Mouse (Mus musculus) spleen, postnatal 36 days (tissue): ENCODE measurements around the gene Msl3l2.

ENCODE experiments used
- DNase-seq, 2 experiments: peaks; one replicate each; pipeline ENCODE4 v3.0.0; 2022; ENCODE audit warnings: low spot score in 2 of 2, mixed read lengths in 1 of 2

The Msl3l2 gene

DNA sequence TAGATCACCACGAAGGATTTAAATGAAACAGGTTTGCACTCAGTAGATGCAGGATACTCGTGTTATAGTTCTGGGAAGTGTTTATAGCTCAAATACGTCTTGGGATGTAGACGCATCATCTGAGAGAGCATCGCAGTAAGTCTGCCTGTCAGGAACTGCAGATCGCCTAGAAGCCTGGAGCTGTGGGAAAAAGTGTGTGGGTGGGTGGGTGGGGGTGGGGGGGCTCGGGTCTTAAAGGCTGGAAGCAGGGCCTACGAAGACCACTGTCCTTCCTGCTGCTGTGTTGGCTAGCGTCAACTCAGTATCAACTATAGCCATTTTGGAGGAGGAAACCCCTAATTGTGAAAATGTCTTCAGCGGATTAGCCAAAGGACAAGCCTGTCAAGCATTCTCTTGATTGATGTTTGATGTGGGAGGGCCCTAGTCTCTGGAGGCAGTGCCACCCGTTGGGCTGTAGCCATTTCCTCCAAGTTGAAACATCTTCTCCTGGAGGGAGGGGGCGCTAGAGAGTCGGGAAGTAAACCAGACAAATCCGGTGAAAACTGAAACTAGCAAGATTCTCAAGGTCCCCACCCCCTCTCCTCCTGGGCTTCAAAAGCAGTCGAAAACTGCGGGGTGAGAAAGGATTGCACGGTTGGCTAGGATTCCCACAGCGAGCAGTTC, at the start of gene Msl3l2:
Gene Msl3l2, plus strand, starts transcription at position 585 of the 663 bp plus-strand sequence.
- peak; percentile 81 to 85 for DNase-seq

DNA sequence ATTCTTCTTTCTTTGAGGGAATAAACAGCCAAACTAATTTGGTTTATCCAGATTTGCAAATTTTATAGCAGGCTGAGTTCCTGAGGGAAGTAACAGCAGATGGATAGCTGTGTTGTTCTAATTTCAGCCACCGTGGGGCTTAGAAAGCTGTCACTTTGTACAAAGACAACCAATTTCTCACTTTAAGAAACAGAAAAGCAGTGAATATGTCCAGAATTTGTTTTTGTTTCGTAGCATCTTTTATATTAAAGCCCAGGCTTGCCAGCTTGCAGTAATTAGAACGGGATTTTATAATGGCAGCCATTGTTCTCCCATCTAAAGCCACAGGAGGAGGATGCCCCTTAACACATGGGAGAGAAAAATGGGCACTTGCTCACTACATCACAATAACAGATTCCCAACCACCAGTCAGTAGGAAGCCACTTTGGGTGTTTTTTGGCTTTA, 47.7 kb upstream of the Msl3l2 start:
- DNase-seq = no peak

DNA sequence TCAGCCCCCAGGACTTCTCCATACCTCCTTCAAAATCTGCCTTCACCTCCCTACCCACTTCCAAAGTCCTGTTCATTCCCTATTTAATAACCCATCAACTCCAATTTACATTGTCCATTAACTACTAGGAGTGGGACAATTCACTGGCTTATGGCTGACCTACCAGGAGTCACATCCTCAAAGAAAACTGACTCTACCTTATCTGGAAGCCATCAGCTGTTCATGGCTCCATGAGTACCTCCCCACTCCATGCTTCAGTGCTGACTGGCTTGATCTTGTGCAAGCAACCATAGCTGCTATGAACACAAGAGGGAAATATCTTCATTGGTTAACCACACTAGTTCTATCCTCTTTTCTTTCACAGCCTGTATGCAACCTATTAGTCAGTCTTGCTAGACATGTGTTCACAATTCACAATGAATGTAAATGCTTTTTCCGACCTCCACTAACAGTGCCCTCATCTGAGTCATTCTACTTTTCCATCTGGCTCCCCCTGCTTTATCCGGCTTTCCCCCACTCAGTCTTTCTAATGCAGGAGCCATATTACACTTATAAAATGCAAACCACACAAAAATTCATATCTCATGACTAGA, 45.4 kb upstream of the Msl3l2 start:
- DNase-seq = no peak

DNA sequence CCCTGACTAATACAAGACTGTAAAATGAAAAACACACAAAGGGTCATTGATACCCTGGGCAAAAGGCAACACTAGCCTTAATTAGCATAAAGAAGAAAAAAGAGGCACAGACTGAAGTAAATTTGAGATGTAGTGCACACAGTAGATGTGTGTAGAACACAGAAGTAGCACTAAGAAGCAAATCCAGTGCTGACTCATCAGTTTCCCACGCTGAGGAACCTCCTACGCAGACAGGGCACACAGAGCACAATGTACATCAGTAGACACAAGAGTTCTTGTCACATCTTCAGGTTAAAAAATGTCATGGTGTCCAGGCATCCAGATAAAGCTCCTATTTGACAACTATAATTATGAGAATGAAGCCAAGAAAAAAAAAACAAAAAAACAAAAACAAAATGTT, 44.0 kb upstream of the Msl3l2 start:
- no peak for DNase-seq

DNA sequence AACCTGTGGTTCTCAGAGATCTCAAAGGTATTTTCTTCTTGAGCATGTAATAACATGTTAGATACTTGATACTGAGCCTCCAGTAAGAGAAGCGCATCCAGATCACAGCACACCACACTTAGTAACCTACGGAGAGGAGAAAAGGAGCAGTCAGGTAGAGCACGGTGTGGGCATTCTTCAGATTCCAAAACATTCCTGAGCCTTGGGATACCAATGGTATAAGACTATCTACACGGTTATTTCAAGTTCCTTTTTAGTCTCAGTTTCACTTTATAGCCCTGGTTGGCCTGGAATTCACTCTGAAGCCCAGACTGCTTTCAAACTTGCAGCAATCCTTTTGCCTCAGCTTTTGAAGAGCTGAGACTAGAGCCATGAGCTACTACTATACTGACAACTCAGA, 17.0 kb upstream of the Msl3l2 start:
- no peak for DNase-seq

DNA sequence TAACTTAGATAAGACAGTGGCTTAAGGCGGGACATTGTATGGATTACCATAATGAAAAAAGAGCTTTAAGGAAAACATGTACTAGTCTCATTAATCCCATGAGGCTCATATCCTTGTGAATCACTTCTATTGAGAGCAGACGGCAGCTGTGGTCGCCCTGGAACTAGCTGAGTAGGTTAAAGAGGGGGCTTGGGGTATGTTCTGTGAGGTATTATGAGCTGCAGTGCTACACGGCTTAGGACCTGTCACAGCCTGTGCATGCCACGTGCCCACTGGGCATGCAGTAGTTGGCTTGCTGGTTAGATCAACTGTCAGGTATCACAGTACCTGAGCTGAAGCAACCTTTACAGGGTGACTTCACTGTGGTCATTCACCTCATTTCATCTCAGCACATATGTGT, 12.1 kb upstream of the Msl3l2 start:
- DNase-seq = no peak

DNA sequence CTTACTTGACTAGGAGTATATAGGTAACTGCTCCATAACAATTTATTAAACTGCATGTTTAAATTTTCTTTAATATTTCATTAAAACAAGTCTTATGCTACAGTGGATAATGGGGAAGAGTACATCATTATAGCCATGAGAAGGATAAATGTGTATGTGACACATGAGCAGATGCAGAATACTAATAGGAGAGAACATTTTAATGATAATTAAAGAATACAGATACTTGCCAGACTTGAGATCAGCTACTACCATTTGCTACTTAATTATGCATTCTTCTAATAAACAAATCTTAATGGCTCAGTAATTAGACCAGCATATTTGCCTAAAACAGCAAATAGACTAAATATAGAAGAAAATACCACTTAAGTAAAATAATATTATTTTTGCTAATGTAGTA, 10.0 kb upstream of the Msl3l2 start:
- no peak for DNase-seq

DNA sequence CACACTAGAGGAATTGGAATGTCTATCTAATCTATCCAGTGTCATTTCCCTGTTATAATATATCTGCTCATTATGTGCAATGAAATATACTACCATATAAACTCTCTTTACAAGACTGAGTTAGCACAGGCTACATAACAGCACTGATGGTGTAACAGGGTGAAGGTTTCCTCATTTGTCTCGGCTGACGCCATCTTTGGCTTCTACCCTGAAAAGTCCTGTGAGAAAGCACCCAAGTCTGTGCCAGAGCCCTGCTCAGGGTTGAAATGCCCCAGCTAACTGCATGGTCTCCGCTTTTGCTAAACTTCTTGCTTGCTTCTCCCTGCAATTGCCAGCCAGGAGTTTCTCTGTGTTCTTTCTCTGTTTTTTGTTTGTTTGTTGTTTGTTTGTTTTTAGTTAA, 7.6 kb upstream of the Msl3l2 start:
- no peak for DNase-seq

DNA sequence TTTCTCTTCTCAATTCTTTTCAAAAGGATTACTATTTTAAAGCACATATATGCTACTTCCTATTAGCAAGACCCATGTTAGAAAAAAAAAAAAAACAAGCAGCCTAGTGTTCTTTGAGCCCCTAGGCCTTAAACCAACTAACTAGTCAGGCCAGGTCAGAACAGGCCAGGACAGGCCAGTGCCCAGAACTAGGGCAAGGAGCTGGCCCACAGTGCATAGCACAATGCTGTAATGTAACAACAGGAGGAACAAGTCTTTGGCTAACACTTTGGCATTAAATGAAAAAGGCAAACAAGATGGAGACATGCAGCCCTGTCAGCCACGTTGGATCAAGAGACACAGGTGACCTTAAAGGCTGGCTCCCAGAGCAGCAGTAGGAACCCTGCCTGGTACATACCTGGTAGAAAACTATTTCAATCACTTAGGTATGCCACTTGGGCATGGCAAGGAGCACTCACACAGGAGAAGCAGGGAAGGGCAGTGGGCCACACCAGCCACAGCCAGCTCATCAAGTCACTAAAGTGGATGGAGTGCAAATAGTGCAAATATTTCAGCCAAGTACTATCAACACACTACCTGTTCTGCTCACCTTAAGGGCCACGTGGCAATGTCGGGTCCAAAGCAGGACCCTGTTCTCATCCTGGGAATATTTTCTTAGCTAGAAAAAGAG, 6.9 kb upstream of the Msl3l2 start:
- DNase-seq = no peak

DNA sequence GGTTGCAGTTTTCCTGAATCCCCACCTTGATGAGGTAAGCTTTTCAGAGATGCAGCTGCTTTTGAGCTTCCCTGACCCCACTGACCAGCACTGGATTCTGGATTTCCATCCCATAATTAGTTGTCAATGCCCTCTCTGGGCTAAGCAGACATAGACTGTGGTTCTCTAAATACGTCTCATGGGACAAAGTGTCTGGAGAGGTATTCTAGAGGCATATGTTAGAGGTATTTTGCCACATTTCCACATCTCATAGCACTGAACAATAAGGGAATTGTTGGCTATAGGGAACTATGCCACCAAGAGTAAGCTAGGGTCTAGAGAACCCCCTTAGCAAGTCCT, 248 bp downstream of the Msl3l2 start:
- DNase-seq = no peak

DNA sequence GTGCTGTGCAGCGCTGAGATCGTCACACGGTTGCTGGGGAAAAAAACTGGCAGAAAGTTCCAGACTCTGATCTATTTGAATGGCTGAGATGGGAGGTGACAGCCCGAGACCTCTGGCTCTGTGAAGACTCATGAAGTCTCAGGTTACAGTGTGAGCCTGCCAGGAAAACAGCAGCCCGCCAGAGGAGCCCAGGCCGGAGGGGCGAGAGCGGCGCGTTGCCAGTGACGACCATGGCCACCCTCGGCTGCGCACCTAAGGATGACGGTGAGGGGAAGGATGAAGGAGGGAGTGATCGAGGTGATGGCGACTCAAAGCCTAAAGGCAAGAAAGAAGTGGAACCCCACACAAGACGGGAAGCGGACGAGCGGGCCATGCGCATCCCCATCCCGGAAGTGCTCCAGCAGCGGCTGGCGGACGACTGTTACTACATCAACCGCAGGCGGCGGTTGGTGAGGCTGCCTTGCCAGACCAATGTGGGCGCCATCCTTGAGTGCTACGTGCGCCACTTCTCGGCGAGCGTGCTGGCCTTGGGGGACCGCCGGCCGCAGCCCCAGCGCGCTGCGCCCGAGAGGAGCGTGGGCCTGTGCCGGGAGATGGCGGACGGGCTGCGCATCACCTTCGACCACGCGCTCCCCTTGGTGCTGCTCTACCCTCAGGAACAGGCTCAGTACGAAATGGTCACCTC, 8.4 kb downstream of the Msl3l2 start:
- DNase-seq = peak; percentile 46 to 52

DNA sequence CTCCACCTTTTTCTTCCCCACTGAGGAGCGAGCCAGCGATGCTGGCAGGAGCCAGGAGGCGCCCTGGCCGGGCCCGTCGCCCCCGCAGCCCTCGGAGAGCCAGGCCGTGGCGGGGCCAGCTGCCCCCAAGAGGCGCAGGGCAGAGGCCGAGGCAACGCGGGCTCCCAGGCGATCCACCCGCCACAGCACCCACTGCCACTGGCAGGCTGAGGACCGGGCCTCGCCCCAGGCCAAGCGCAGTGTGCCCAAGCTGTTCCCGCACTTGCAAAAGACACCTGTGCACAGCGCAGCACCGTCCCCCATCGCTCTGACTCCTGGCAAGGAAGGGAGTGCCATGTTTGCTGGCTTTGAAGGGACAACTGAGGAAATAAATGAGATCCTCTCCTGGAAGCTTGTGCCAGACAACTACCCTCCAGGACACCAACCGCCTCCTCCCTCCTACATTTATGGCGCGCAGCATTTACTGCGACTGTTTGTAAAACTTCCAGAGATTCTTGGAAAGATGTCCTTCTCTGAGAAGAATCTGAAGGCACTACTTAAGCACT, 9.0 kb downstream of the Msl3l2 start:
- DNase-seq = no peak

DNA sequence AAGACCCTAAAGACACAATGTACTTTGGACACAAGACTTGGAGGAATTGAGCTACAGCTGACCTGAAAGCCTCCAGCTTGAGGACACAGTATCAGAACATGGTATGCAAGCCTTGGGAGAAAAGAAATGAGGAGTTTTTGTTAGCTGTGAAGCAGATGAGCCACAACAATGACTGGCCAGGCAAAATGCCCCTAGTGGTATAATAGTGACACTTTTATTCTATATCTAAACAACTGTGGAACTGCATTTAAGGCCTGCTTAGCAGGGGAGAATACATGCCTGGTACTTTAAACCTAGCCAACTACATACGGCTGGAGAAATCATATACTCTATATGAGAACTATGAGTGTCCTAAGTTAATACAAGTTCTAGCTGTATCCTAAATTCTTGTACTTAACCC, 20.3 kb downstream of the Msl3l2 start:
- DNase-seq = no peak

DNA sequence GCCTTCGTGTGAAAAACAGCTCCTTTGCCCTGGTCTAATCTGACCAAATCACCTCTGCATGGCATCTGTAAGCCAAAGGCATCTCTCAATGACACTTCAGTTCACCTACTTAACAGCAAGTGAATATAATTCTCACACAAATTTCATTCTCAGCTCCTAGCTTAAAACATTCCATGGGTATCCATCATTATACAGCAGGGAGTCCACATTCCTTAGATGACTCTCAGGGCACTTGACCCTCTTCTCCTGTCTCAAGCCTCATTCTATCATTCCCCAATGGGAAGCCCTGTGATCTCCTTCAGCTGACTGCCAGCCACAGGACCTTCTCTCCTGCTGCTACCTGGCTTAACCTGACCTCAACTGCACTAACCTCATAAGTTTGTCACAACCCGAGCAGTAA, 22.9 kb downstream of the Msl3l2 start:
- no peak for DNase-seq

DNA sequence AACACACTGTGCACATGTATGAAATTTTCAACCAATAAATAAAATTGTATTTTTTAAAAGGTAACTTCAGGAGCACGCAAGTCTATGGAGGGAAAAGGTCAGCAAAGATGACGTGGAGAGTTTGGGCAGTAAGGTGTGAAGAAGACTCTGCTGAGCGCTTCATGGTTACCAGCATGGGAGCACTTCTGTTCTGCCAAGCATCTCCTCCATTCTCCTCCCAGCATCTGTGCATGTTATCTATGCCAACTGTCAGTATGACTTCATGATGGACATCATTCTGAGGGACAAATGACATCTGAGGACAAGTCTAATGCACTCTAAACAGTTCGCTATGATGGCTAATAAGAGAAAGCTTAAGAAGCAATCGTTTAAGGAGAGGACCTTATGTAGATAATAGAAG, 30.5 kb downstream of the Msl3l2 start:
- no peak for DNase-seq

DNA sequence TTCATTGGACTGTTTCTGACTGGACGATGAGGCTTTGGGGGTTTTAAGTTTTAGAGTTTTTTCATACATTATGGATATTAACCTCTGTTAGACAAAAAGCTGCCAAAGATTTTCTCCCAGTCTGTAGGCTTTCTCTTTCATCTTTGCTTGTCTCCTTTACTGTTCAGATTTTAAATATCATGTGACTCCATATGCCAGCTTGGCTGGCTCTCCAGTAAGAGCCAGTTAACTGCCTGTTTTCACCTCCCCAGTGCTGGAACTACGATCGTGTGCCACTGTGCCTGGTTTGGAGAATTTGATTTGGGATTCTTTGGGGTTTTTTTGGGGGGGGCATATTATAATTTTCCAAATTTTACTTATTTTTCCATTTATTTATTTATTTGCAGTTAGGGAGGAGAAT, 42.2 kb downstream of the Msl3l2 start:
- DNase-seq = no peak

DNA sequence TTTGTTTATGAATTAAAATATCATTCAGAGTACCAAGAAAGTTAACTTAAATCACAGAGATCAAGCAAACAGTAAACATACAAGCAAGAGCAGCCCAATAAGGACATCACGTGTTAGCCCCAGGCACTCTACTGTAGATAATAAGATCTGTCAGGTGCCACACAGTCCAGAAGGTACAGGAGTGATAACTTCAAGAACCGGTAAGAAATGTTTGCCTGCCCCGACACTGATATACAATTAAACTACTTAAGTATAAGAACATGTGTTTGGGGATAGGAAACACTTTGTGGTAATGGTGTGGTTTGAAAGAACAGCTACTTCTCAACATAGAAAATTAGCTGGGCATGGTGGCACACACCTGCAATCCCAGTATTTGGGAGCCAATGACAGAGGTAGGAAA, 50.2 kb downstream of the Msl3l2 start:
- no peak for DNase-seq

DNA sequence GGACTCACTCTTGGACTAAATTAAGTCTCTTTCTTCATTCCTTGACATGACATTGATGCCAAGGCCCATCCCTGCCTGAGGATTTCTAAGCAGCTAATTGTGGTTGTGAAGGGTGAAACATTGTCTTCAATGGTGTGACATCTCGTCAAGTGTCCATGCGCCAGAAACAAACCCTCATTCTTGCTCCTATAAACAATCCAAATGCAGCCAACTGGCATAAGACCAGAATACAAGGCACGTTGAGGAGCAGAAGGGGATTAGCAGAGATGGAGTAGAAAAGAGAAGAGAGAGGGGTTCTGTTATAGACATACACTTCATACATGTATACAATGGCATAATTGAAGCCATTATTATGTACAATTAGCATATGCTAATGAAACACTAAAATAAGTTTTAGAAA, 51.5 kb downstream of the Msl3l2 start:
- no peak for DNase-seq

DNA sequence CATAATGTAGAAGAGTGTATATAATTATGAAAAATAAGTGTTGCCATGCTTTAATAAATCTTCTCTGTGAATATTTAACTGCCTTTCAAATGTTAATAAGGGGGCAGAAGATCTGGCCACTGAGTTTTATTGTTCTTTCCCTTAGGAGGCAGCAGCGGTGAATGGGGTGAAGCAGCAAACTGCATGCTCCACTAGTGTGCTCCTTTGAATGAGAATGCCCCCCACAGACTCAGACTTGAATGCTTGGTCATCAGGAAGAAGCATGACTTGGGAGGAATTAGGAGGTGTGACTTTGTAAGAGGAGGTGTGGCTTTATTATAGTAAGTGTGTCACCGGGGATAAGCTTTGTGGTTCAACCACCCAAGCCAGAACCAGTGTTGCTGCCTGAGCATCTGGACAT, 52.0 kb downstream of the Msl3l2 start:
- no peak for DNase-seq

DNA sequence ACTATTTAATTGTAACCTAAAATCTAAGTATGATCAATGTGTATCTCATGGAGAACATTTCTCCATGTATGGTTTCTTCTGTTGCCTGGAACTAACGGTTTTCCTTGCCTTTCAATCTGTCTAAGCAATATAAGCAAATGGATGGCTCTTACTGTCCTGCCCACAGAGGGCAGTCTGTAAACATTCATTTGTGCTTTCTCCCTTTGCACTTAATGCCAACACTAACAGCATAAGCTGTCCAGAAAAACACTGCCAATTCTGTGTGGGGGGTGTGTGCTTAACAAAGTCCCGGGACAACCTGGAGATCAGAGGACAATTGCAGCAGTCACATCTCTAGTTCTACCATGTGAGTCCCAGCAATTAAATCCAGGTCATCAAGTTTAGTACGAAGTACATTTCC, 57.7 kb downstream of the Msl3l2 start:
- DNase-seq = no peak

DNA sequence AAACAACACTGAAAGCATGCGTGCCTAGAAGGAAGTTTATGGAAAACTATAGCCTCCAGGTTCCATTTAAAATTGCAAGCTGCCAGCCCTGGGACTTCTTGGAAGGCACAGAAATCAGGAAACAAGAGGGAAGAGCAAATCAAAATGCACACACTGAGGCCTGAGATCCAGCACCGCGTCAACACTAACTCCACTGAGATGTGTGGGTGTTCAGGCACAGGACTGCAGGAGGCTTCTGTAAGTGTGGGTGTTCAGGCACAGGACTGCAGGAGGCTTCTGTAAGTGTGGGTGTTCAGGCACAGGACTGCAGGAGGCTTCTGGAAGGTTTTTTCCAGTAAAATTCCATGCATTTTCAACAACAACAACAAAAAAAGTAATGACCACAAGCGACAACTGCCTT, 59.0 kb downstream of the Msl3l2 start:
- no peak for DNase-seq
